Mouse (Mus musculus) C3H10T1/2 (cell line): ENCODE data around the gene Endov. TPM values are rescaled to one million over a fixed set of nuclear protein-coding genes. Genes with fewer than 3 reads are reported as not detected.

Source experiments
- polyA plus RNA-seq, 2 experiments: library from polyadenylated mRNA; unstranded; fragments of >200 nt; fragmentation: generic; extraction: Trizol; gene quantifications; one replicate each; pipeline ENCODE4 v1.2.1; 2012; ENCODE audit warnings: missing spikeins in 2 of 2

Endov gene
- 10 to 100 TPM; 28.5 to 30.4 TPM for polyA plus RNA-seq

GRCm38 (mm10) chr11:119490861-119491689 lies at the start of gene Endov:
TSS of gene Endov (plus strand) at chr11:119491347.

DNA sequence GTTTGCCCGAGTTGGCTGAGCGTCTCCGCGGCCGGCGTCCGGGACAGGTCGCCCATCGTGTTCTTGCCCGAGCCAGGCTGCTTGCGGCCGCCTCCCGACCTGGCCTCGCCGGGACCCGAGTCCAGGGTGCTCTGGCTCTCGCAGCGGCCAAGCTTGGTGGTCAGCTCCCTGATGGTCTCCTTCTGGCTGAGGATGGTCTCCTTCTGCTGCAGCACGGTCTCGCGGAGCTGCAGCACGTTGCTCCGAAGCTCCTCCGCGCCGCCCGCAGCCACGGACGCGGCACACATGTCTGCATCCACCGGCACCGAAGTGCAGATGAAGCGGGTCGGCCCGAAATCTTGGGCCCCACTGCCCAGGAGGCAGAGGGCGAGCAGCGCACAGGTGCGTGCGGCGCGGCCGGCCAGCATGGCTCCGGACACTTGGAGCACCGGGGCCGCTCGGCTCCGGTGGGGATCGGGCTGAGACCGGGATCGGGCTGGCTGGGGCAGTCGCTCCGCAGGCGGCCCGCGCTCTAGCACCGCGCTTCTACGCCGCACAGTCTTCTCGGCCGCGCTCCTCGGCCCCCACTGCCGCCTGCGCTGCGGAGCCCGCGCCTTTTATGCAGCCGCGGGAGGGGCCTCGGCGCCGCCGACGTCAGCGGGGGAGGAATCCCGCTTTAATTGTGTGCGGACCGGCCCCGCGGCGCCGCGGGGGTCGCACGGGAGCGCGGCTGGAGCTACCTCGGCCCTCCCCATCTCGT lies 56.2 kb downstream of the Endov start, which contains the start of gene Nptx1:
Gene Nptx1, minus strand, starts transcription at position 571 of the 739 bp plus-strand sequence.

Other genes with a start within 250 kb of the Endov start
- gene Gaa, start 223.5 kb upstream of the Endov start, polyA plus RNA-seq = 100 to 1,000 TPM in 1 of 2 experiments, 10 to 100 TPM in 1; 27.1 to 143 TPM
- 100 to 1,000 TPM; 278 to 525 TPM for gene Eif4a3, start 191.3 kb upstream of the Endov start, polyA plus RNA-seq
- gene Card14, start 183.6 kb upstream of the Endov start, polyA plus RNA-seq = under 1 TPM; 0.02 to 0.45 TPM
- gene Sgsh, start 135.8 kb upstream of the Endov start, polyA plus RNA-seq = 10 to 100 TPM in 1 of 2 experiments, 1 to 10 TPM in 1; 3.1 to 12.2 TPM
- 1 to 10 TPM in 1 of 2 experiments, under 1 TPM in 1; 0.21 to 3.5 TPM for gene Slc26a11, start 135.8 kb upstream of the Endov start, polyA plus RNA-seq
- gene Rnf213, start 98.2 kb upstream of the Endov start, polyA plus RNA-seq = 10 to 100 TPM in 1 of 2 experiments, 1 to 10 TPM in 1; 4.0 to 30.9 TPM
- 1 to 10 TPM in 1 of 2 experiments, under 1 TPM in 1; 0.63 to 1.8 TPM for gene Nptx1, start 56.4 kb downstream of the Endov start, polyA plus RNA-seq
- 10 to 100 TPM; 13.3 to 31.9 TPM for gene Rptor, start 111.6 kb downstream of the Endov start, polyA plus RNA-seq